Mouse (Mus musculus): ENCODE results near the gene Nectin2.
A peak's percentile ranks its signal among the peaks of the same experiment; 100 is the strongest.

Gene Nectin2

GRCm38 (mm10) chr7:19769434-19770374 lies 19.4 kb upstream of the Nectin2 start:
- DNase-seq (ENCODE audit: low spot score): no peak

GRCm38 (mm10) chr7:19769001-19769400 lies 18.7 kb upstream of the Nectin2 start:
- no peak for DNase-seq (ENCODE audit: low spot score)

- DNase-seq (ENCODE audit: low spot score): no peak
Observed at GRCm38 (mm10) chr7:19768251-19768650, 18.0 kb upstream of the Nectin2 start.

- no peak for DNase-seq (ENCODE audit: low spot score)
Observed at GRCm38 (mm10) chr7:19764581-19764980, 14.3 kb upstream of the Nectin2 start.

GRCm38 (mm10) chr7:19763829-19764477 lies 13.7 kb upstream of the Nectin2 start:
- DNase-seq (ENCODE audit: low spot score): no peak

- DNase-seq (ENCODE audit: low spot score): no peak
Observed at GRCm38 (mm10) chr7:19762283-19762682, 12.0 kb upstream of the Nectin2 start.

GRCm38 (mm10) chr7:19760021-19760420 lies 9.7 kb upstream of the Nectin2 start:
- DNase-seq (ENCODE audit: low spot score): no peak

- no peak for DNase-seq (ENCODE audit: low spot score)
Observed at GRCm38 (mm10) chr7:19758623-19759022, 8.3 kb upstream of the Nectin2 start.

GRCm38 (mm10) chr7:19755851-19756786 lies 5.8 kb upstream of the Nectin2 start:
- DNase-seq (ENCODE audit: low spot score): peak; percentile 63

GRCm38 (mm10) chr7:19755008-19755407 lies 4.7 kb upstream of the Nectin2 start:
- DNase-seq (ENCODE audit: low spot score): no peak

GRCm38 (mm10) chr7:19754065-19754464 lies 3.8 kb upstream of the Nectin2 start:
- no peak for DNase-seq (ENCODE audit: low spot score)

- peak; percentile 38 for DNase-seq (ENCODE audit: low spot score)
Observed at GRCm38 (mm10) chr7:19753587-19753986, 3.3 kb upstream of the Nectin2 start.

- no peak for DNase-seq (ENCODE audit: low spot score)
Observed at GRCm38 (mm10) chr7:19752652-19753051, 2.4 kb upstream of the Nectin2 start.

GRCm38 (mm10) chr7:19751070-19751383 lies 744 bp upstream of the Nectin2 start:
- no peak for DNase-seq (ENCODE audit: low spot score)

- DNase-seq (ENCODE audit: low spot score): peak; percentile 97
Observed at GRCm38 (mm10) chr7:19749389-19750216, 680 bp downstream of the Nectin2 start.

GRCm38 (mm10) chr7:19748219-19749195 lies 1.8 kb downstream of the Nectin2 start:
- DNase-seq (ENCODE audit: low spot score): no peak

- DNase-seq (ENCODE audit: low spot score): peak; percentile 28
Observed at GRCm38 (mm10) chr7:19747420-19748218, 2.7 kb downstream of the Nectin2 start.

GRCm38 (mm10) chr7:19746426-19747201 lies 3.7 kb downstream of the Nectin2 start:
- DNase-seq (ENCODE audit: low spot score): no peak

Data from ovary, postnatal 36 days (tissue).